Mouse (Mus musculus) thymus, postnatal 25 days (tissue): ENCODE data around the gene Sele.
"Not testable (repeated sequence)": the region's sequence is repeated elsewhere in the genome, so short reads cannot be mapped to it uniquely, and the experiment has no call there.

Experiments
- DNase-seq: peaks from one replicate; pipeline ENCODE4 v3.0.0; 2022

The Sele gene

DNA sequence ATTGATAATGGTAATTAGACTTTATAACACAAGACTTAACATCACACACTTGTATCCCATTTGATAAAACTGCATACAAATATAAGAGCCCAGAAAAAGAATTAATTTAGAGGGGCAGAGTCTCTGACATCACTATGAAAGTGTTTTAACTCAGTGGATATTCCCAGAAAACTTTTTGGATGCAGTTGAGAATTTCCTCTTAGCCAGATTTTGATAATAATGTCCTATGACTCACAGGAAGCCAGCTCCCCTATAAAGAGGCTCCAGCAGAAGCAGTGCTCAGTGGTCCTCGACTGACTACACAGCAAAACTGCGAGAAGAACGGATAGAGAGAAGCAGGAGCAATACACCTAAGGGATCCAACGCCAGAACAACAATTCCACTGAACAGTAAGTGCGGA lies at the start of gene Sele:
TSS of gene Sele (plus strand) at position 301 of the 400 bp plus-strand sequence.
- DNase-seq = no peak

DNA sequence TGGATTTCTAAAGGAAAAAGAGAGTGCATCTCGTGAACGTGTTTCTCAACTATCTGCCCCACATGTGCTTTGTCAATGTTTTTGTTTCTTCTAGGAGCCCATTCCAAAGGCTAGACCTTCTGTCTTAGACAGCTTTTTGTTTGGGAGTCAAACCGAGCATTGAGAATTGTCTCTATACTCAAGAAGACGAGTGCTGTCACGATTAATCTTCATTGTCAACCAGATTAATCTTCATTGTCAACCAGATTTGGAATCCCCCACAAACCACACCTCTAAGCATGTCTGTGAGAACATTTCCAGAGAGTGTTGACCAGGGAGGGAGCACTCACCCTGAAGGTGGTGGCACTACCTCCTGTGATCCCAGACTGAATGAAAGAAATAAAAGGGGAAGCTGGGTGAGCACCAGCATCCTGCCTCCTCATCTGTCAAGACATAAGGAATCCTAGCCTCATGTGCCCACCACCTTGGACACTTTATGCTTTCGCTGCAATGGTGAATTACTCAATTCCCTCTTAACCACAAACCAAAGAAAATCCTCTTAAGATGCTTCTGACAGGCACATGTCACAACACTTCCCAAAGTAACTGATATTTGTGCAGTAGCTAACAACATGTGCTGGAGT lies 46.1 kb upstream of the Sele start:
- DNase-seq = no peak

DNA sequence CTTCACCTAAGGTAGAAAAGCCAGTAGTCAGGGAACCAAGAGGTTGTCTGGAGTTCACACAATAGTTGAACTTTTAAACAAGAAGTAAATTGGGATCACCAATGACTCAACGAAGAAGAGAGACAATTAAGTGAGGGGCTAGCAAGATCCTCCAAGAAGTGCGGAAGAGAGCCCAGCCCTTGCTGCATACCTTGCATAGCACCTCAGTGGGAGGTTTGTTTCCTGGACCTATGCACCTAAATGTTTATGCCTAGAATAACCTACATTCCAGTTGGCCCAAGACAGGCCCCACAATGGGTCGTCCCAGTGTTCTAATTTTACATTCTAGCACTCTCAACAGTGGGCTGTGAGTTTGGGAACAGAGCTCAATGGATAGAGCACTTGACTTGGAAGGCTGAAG lies 43.7 kb upstream of the Sele start:
- no peak for DNase-seq

DNA sequence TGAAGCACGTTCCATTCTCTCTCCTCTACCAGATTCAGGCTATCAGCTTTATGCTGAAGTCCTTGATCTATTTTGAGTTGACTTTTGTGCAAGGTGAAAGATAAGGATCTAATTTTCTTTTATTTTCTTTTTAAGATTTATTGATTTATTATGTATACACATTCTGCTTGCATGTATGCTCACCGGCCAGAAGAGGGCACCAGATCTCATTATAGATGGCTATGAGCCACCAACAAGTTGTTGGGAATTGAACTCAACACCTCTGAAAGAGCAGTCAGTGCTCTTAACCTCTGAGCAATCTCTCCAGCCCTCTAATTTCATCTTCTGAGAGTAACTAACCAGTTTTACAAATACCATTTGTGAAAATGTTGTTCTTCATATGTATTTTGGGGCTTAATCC lies 38.8 kb upstream of the Sele start:
- DNase-seq = peak; percentile 44

DNA sequence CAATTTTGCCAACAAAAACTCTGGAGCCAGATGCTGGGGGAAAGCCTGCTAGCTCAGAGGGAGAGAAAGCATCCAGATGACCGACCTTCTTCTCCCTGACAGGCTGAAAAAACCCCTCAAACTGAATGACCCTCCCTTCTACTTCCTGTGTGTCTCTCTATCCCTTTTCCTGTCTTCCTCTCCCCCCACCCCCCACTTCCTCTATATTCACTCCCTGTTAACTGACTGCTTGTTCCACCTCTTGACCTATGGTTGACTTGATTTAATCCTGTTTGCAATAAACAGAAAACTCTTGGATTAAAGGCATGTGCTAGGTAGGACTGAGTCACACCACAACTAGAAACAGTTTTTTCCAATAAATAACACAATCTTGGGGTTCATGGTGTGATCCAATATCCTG lies 33.4 kb upstream of the Sele start:
- no peak for DNase-seq

DNA sequence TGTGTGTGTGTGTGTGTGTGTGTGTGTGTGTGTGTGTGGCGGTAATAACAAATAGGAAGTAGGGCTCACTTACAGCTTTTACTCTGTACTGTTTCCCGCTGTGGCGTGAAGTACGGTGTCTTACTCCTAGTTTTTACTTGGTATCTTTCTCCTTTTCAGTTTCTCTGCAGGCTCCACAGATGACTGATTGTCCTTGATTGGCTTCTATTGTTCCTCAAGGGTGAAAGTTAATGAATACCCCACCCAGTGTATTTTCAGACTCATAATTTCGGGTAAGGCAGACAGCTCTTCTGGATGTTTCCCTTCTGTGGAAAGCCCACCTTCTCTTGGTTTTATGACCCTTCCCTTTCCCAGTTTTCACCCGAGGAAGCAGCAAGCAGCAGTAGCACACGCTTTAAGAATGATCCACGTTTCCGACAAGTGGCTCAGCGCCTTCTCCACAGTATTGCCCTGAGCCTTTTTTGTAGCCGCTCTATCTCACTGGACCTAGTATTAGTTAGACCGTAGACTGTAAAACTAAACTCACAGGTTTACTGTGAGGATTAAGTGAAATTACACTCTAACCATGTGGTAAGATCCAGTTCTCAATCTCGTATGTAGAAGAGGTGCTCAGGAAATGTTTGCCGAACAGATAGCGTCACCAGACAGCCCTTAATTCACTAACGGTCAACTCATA lies 29.7 kb upstream of the Sele start:
- DNase-seq = no peak

DNA sequence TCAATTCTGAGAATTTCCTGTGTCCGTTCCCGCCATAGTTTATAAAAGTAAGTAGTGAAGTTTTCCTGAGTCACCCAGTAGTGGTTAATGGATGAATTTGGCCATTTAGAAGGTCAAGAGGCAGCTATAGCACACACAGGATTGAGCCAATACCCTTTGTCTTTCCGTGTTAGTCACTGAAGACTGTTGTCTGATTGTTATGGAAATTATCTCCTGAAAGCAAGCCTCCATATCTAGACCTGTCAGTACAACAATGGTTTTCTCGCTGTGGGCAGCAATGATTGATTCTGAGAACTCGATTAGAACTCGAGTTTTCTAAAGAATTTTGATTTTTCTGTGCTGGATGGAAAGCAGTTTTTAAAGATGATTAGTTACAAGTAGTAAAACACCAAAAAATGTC lies 28.2 kb upstream of the Sele start:
- DNase-seq = no peak

DNA sequence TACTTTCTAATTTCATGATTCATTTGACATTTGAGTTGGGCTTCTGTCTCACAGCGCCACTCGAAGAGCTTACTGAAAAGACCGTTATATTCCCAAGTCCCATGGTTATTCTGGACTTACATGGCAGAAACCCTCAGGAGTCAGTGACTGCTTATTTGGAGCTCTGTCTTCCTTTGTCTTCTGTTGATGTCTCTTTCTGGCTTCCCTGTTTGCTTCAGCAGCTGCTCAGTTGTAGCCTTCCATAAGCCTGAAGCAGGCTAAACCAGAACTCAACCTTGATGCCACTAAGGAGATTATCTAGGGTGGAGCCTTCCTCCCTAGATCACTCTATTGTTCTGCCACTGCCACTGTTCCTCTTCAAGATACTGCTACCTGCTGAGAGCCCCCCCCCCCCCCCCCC lies 27.3 kb upstream of the Sele start:
- DNase-seq = not testable (repeated sequence)

DNA sequence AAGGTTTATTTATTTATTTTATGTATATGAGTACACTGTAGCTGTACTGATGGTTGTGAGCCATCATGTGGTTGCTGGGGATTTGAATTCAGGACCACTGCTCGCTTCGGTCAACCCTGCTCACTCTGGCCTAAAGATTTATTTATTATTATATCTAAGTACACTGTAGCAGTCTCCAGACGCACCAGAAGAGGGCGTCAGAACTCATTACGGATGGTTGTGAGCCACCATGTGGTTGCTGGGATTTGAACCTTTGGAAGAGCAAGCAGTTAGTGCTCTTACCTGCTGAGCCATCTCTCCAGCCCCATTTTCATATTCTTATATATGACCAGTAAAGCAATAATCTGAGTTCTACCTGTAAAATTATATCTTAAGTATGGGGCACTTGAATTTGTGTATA lies 25.9 kb upstream of the Sele start:
- peak; percentile 7 for DNase-seq

DNA sequence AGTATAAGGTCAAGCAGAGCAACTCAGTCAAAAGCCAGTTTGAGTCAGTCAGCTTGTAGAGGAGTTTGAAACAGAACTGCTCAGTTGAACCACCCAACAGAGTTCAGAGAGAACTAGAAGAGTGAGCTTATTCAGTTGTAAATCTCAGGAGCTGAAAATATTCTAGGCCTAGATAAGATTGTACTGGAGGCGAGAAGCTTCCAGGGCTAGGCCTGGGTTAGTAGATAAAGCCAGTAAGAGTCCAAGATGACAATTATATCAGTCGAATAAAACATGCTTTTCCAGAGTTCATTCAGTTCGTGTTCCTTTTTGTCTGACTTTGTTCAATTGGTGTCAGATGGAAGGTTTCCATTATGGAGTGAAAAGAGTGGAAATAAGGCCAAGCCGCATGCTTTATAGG lies 22.3 kb upstream of the Sele start:
- no peak for DNase-seq

DNA sequence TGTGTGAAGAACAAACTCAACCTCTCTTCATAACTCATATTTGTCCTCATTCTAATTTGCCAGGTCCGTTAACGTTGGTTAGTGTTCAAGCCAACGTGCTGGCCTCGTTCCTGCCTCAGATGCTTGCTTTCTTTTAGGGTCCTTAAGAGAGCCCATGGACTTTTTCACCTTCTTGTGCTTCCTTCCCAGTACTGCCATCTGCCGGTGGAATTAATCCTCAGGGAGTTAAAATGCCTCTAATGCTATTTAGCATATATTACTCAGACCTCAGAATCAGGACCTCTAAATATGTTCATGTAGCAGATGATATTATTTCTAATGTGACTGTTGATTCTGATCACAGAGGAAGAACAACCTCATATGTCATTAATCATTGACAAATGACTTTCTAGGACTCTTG lies 20.6 kb upstream of the Sele start:
- peak; percentile 33 for DNase-seq

DNA sequence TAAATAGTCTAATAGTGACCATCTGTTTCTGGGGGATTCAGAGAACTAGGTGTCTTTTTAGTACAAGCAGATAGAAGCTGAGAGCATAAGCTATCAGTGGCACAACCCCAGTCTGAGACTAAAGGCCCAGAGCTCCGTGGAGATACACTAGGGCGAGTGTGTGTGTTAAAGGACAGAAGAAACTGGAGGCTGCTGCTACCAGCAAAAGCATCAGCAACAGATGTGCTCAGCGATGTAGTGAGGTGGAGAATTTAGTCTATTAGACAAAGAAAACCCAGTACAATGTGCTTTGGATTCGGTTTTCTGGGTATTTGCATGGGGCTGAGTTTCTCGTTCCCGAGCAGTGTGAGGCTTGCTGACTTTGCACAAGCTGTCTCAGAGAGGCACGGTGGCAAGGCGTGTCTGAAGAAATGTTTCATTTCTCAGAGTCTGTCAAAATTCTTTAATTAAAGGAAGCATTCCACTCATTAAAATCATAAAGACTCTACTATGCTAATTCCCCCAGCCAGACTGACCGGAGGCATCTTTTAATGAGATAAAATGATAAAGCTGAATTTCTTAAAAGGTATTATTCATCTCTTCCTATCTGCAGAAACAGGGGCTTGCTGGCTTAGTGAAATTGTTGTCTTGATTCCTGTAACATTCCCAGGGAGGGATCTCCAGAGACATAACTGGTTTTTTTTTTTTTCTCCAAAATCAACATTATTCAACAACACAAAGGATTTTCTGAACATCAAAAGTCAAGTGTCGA lies 7.5 kb upstream of the Sele start:
- no peak for DNase-seq

DNA sequence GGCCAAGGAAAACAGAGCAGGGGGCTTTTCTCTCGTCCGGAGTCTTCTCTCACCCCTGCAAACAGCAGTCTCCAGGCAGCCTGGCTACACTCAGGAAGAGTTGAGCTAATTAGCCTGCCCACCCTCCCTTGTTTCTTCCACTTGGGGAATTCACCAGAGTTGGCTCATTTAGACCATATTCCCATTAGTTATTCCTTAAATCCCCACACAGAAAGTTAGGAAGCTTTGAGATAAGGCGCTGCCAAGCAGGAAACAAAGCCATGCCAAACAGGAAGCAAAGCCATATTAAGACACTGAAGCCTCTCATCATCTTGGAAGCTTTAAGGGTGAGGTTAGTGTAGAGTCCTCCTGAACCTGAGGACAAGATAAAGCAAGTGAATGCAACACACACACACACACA lies 4.5 kb upstream of the Sele start:
- DNase-seq = no peak

DNA sequence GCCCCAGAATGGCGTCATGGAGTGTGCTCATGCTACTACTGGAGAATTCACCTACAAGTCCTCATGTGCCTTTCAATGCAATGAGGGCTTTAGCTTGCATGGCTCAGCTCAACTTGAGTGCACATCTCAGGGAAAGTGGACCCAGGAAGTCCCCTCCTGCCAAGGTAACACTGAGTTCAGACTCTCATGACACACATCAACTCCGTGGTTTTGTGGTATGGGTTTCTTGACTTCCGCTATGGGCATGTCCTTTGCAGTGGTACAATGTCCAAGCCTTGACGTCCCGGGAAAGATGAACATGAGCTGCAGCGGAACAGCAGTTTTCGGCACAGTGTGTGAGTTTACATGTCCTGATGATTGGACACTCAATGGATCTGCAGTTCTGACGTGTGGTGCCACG lies 5.5 kb downstream of the Sele start:
- no peak for DNase-seq

DNA sequence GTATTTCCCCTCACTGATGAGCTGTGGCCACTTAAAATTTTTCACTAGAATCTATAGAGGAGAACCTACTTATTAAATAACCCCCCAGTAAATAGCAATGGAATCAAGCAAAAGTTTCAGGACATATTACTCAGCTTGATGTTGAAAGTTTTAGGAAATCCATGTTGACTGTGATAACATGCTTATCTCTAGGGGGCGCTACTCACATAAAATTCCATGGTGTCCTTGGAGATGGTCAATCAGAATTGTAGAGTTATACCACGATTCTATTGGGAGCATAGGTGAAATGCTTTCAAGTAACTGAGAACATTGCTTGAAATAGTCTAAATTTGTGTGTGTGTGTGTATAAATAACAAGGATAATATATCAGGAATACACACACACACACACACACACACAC lies 6.8 kb downstream of the Sele start:
- no peak for DNase-seq

DNA sequence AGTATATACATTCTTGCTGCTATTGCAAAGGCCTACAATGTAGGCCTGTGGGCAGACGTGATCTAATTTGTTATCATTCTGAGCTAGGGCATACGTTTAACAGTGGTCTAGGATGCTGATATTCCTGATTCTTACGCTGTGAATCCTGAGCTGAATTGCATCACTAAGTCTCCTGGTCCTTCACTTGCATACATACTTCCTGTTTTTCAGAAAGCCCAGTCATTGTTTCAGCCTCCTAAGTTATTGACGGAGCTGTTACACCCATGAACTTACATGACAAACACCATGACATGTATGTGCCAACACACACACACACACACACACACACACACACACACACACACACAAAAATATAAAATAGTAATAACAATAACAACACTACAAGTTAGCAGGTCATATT lies 12.0 kb downstream of the Sele start:
- no peak for DNase-seq

DNA sequence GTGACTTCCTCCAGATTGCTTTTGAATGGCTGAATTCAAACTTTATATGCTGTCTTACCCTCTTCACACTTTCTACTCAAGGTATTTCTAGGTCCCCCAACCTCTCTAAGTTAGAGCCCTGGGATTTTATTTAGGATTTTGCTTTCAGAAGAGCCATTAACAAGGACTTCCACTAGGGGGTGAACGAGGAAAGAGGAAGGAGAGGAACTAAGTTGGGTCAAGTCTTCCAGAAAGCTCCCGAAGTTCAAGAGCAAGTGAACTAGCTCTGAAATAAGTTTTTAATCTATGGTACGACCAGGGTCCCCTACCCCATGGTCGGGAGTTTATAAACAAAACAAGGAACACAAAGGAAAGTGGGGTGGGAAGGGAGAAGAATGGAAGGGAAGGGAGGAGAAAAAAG lies 13.2 kb downstream of the Sele start:
- DNase-seq = peak; percentile 53

DNA sequence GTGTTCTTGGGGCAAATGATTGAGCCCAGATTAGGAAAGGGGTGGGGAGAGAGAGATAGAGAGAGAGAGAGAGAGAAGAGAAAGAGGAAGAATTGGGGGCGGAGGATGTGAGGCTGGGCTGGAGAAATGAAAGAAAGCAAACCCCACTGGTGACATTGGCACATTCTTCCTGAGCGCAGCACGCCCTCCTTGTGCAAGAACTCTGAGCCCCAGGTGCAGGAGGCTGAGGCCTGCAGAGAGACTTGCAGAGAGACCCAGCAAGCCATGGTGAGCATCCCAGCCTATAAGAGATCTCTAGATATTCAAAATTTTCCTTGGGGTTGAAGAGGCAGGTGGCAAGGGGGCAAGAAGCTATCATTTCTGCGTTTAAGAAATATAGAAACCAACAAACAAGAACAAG lies 13.9 kb downstream of the Sele start, which contains the start of gene Sell:
TSS of gene Sell (plus strand) at position 58 of the 400 bp plus-strand sequence.
- DNase-seq = peak; percentile 84

DNA sequence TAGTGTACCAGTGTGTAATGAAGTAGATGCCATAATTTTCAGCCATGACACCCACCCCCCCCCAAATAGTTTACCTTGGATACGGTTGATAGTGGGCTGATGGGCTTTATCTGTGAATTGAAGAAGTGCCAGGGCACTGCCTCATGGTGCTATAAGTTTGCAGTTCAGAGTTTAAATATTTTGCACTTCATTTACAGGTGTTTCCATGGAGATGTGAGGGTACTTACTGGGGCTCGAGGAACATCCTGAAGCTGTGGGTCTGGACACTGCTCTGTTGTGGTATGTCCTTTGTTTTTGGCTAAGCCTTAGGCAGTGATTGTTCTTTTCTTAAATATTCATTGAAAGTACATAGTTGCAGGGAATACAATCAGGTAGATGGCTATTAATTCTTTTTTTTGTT lies 14.8 kb downstream of the Sele start:
- peak; percentile 24 for DNase-seq

DNA sequence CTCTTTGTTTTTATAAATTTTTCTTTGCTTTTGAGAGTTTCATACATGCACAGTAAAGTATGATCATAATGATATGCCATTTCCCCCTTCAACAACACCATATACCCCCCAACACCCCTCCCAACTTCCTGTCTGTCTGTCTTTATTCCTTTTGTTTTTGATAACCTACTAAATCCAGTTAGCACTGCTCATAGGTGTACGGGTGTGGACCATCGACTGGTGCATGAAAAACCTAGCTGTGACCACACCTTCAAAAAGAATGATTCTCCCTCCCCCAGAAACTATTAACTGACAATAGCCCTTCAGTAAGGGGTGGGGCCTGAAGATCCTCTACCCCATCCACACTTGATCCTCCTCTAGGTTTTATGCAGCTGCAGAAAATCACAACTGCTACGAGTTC lies 15.7 kb downstream of the Sele start:
- DNase-seq = peak; percentile 66

DNA sequence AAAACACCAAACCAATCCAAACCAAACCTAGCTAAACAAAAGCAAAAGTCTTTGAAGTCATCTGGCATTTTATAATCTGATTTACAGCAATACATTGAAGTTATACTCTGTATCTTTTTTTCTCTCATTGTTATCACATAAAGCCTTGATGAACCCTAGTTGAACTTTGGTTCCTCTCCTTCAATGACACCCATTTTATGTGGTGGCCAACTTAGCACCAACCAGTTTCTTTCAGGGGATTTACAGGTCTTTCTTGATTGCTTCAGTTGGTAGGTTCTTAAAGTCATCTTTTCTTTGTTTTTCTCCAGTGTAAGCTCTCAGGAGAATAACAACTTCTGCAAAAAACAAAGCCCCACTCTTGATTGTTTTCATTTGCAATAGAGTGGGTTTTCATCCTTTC lies 21.2 kb downstream of the Sele start:
- DNase-seq = no peak

DNA sequence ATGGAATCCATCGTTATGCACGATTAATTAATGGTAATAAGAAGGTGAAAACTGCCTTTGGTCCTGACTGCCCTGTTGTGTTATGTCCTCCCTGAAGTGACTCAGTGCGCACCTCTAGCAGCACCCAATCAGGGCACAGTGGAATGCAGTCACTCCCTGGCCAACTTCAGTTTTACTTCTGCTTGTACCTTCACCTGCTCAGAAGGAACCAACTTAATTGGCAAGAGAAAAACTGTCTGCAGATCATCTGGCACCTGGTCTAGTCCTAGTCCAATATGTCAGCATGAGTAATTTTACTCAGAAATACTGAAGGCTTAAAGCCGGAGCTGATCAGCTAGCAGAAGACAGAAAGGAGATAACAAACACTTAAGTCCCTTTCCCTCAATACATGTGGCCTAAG lies 22.4 kb downstream of the Sele start:
- DNase-seq = no peak

DNA sequence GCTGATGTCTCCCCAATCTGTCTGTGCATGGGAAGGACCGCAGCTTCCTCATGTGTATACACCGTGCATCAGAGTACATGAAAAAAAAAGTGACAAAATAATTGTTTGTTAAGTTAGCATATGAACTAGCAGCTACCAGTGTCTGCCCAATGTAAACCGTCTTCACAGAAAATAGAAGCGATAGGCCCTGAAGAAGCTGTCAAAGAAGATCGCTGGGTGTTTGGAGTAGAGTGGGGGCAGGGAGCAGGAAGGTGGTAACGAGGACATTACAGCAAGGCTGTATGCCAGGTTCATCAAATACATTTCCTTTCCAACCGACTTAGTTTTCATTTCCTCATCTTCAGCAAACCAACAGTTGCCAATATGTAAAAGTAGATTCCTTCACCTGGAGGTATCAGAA lies 23.1 kb downstream of the Sele start:
- peak; percentile 77 for DNase-seq

DNA sequence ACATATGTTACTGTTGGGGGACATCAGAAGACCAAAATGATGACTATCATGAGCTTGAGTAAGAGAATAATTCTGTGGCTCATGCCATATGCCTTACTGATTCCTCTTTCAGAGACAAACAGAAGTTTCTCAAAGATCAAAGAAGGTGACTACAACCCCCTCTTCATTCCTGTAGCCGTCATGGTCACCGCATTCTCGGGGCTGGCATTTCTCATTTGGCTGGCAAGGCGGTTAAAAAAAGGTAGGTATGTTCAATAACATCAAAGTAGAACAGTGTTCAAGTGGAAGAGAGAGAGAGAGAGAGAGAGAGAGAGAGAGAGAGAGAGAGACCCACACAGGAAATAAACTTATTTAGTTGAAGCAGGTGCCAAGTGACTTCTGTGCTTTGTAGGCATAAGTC lies 24.0 kb downstream of the Sele start:
- peak; percentile 67 for DNase-seq
